Mouse (Mus musculus): Measurements from ENCODE around the gene Impdh1. TPM values are rescaled to one million over a fixed set of nuclear protein-coding genes. Genes with fewer than 3 reads are reported as not detected.
A peak's percentile ranks its signal among the peaks of the same experiment; 100 is the strongest.
"Not testable (repeated sequence)": the region's sequence is repeated elsewhere in the genome, so short reads cannot be mapped to it uniquely, and the experiment has no call there.

Gene Impdh1
- polyA plus RNA-seq, 1 experiment, result 1.7 TPM

DNA sequence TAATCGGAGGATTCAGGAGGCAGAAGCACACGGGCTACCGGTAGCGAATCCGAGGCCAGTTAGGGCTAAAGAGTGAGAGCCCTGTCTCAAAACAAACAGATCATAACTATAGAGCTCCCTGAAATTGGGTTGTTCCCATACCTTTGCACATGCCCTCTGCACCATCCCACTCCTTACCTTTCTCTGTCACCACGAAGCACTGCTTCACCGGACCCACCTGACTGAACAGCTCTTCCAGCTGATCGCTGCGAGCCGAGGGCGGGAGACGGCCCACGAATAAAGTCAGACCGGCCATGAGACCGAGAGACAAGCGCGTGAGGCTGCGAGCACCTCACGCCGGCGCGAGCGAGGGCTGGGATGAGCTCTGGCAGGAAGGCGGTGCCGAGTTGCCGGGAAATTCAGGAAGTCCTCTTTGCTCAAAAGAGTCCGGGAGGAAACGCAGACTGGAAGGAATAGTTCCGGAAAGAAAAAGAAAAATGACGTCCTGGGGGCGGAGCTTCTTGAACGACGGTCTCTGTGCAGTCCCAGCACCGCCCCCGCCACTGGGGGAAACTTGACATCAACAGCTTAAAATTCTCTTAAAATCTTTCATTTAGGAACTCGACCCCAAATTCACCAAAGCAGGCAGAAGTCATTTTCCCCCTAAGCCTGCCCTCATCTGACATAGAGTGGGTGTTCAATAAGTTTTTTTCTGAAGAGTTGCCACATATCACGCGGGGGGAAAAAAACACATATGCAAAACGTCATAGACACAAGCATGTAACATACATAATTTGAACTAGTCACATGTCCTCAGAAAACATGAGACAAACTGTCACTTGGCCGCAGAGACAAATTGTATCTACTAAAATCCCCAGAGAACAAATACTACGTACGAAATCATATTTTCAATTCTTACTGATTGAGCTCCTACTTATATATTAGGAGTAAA lies 51.6 kb downstream of the Impdh1 start, which contains the start of gene Rbm28:
Gene Rbm28, minus strand, starts transcription at position 693 of the 931 bp plus-strand sequence.
- H3K9me3 ChIP-seq (ENCODE audit: control insufficient read depth, low read length), result no peaks in the 10 kb centered on the region
- peak within 1 kb of the TSS; percentile 85 for H3K4me3 ChIP-seq (replicated peaks)
- peaks cover 6% of the 10 kb centered on the region for H3K36me3 ChIP-seq (ENCODE audit: control insufficient read depth)
- no peak for TF ChIP-seq TAL1 (IDR thresholded peaks at IDR 0.05; ENCODE audit: low read length)
- TF ChIP-seq GATA1 (IDR thresholded peaks at IDR 0.05; ENCODE audit: low read length), result no peak
- peaks cover 24% of the 10 kb centered on the region for H3K4me1 ChIP-seq (ENCODE audit: control insufficient read depth)
- H3K27me3 ChIP-seq (ENCODE audit: control insufficient read depth), result peaks cover 38% of the 10 kb centered on the region

DNA sequence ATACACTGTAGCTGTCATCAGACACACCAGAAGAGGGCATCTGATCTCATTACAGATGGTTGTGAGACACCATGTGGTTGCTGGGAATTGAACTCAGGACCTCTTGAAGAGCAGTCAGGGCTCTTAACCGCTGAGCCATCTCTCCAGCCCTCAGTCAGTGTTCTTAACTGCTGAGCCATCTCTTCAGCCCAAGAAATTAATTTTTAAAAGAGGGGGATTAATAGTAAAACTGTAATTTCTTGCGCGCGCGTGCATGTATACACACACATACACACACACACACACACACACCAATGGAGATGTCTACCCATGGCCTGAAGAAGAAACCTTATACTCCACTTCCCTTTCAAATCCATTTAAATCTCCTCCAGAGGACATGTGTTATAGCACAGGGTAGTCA lies 54.9 kb downstream of the Impdh1 start:
- H3K4me1 ChIP-seq (ENCODE audit: control insufficient read depth), result peaks cover 24% of the 10 kb centered on the region
- H3K27me3 ChIP-seq (ENCODE audit: control insufficient read depth), result peaks cover 11% of the 10 kb centered on the region
- peaks cover 39% of the 10 kb centered on the region for H3K36me3 ChIP-seq (ENCODE audit: control insufficient read depth)
- H3K4me3 ChIP-seq (replicated peaks); H3K9me3 ChIP-seq (ENCODE audit: control insufficient read depth, low read length): not testable (repeated sequence)

DNA sequence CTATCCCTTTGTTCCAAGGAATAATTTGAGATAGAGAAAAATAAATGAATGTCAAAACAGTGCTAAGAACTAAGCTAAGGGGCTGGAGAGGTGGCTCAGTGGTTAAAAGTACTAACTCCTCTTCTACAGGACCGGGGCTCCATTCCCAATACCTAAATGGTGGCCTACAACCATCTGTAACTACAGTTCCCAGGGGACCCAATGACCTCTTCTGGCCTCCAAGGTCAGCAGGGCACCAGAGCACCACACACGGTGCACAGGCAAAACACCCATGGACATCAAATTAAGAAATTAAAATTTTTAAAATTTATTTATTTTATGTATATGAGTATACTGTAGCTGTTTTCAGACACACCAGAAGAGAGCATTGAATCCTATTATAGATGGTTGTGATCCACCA lies 55.4 kb downstream of the Impdh1 start:
- H3K4me1 ChIP-seq (ENCODE audit: control insufficient read depth), result peaks cover 24% of the 10 kb centered on the region
- no peaks in the 10 kb centered on the region for H3K9me3 ChIP-seq (ENCODE audit: control insufficient read depth, low read length)
- H3K36me3 ChIP-seq (ENCODE audit: control insufficient read depth), result peaks cover 44% of the 10 kb centered on the region
- H3K27me3 ChIP-seq (ENCODE audit: control insufficient read depth), result peaks cover 6% of the 10 kb centered on the region
- TF ChIP-seq GATA1 (IDR thresholded peaks at IDR 0.05; ENCODE audit: low read length) (no peak), TAL1 (IDR thresholded peaks at IDR 0.05; ENCODE audit: low read length) (no peak)
- H3K4me3 ChIP-seq (replicated peaks), result no peak overlapping the region

DNA sequence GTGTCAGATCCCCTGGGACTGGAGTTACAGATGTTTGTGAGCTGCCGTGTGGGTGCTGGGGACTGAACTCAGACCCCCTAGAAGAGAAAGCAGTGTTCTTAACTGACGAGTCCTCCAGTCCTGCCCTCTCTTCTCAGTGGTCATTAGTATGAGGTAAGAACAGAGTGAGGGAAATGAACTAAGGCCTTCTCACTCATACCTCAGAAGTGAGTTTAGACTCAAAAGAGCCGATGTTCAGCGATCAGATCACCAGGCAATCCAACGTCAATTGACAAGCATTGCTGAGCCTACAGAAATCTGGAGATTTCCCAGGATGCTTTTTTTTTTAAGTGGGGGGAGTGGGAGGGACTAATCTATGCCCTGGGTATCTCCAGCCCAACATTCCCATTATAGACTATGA lies 59.8 kb downstream of the Impdh1 start:
- Histone ChIP-seq H3K36me3 (ENCODE audit: control insufficient read depth) (peaks cover 81% of the 10 kb centered on the region), H3K9me3 (ENCODE audit: control insufficient read depth, low read length) (no peaks in the 10 kb centered on the region), H3K4me1 (ENCODE audit: control insufficient read depth) (no peaks in the 10 kb centered on the region), H3K27me3 (ENCODE audit: control insufficient read depth) (no peaks in the 10 kb centered on the region), H3K4me3 (replicated peaks) (no peak overlapping the region)
- TF ChIP-seq TAL1 (IDR thresholded peaks at IDR 0.05; ENCODE audit: low read length) (no peak), GATA1 (IDR thresholded peaks at IDR 0.05; ENCODE audit: low read length) (no peak)

Other genes with a start within 250 kb of the Impdh1 start
- gene Lep, start 156.1 kb downstream of the Impdh1 start, polyA plus RNA-seq (2012), result not detected in 2 replicates
- gene Rbm28, start 51.4 kb downstream of the Impdh1 start, polyA plus RNA-seq (2012), result 0.50 and 0.55 TPM in 2 replicates
- gene Prrt4, start 36.8 kb downstream of the Impdh1 start, polyA plus RNA-seq (2012), result 0.02 TPM in 1 of 2 replicates, not detected in the other
- 0.76 and 0.80 TPM in 2 replicates for gene Hilpda, start 56.1 kb upstream of the Impdh1 start, polyA plus RNA-seq (2012)
- not detected in 2 replicates for gene Fam71f2, start 63.2 kb upstream of the Impdh1 start, polyA plus RNA-seq (2012)
- gene Fam71f1, start 102.8 kb upstream of the Impdh1 start, polyA plus RNA-seq (2012), result not detected in 2 replicates
- 0.17 and 0.63 TPM in 2 replicates for gene Calu, start 131.7 kb upstream of the Impdh1 start, polyA plus RNA-seq (2012)
- gene Opn1sw, start 172.1 kb upstream of the Impdh1 start, polyA plus RNA-seq (2012), result not detected in 2 replicates
- not detected in 2 replicates for gene Ccdc136, start 179.9 kb upstream of the Impdh1 start, polyA plus RNA-seq (2012)
- not detected in 2 replicates for gene Flnc, start 216.9 kb upstream of the Impdh1 start, polyA plus RNA-seq (2012)